Mouse (Mus musculus) cortical plate, adult 2 months (tissue): ENCODE results near the gene Cox8c. TPM values are rescaled to one million over a fixed set of nuclear protein-coding genes. Genes with fewer than 3 reads are reported as not detected.

Source experiments
- H3K27ac ChIP-seq: fragments of 200-500 bp; 2 replicates; pipeline ENCODE4 v1.5.1; 2012; ENCODE audit warnings: low read length, control low read depth, inconsistent platforms; ENCODE audit not compliant: insufficient read depth
- H3K4me1 ChIP-seq: fragments of 200-500 bp; 2 replicates; pipeline ENCODE4 v1.6.1; 2011; ENCODE audit warnings: low read length; ENCODE audit not compliant: control insufficient read depth, insufficient read depth
- H3K4me3 ChIP-seq: fragments of 200-500 bp; 2 replicates; pipeline ENCODE4 v1.5.1; 2011; ENCODE audit warnings: mild to moderate bottlenecking, low read length, control low read depth; ENCODE audit not compliant: insufficient read depth
- CTCF ChIP-seq: fragments of 200-500 bp; IDR thresholded peaks from 2 replicates; pipeline ENCODE4 v1.5.1; 2011; ENCODE audit warnings: mild to moderate bottlenecking, control low read depth, low read length; ENCODE audit not compliant: insufficient read depth; ENCODE audit errors: extremely low read depth
- POLR2A ChIP-seq: fragments of 200-500 bp; IDR thresholded peaks from 2 replicates; pipeline ENCODE4 v1.6.1; 2011; ENCODE audit warnings: mild to moderate bottlenecking, low read length, control low read depth; ENCODE audit not compliant: insufficient read depth; ENCODE audit errors: extremely low read depth
- polyA plus RNA-seq: library from polyadenylated mRNA; depleted of rRNA; stranded (reverse); fragments of >200 nt; gene quantifications from 2 replicates; pipeline ENCODE4 v1.2.3, GENCODE M21; 2012

Gene Cox8c
- polyA plus RNA-seq, 1 experiment = not detected

- no peak for TF ChIP-seq POLR2A
- no peak for TF ChIP-seq CTCF
- Histone ChIP-seq H3K4me1 (no peaks in the 10 kb centered on the region), H3K4me3 (no peak overlapping the region), H3K27ac (no peak overlapping the region)
These were observed 10.5 kb upstream of the Cox8c start for GRCm38 (mm10) chr12:102888568-102888967.

- TF ChIP-seq CTCF (no peak), POLR2A (no peak)
- no peak overlapping the region for H3K27ac ChIP-seq
- no peak overlapping the region for H3K4me3 ChIP-seq
- H3K4me1 ChIP-seq = no peaks in the 10 kb centered on the region
These were observed 9.1 kb downstream of the Cox8c start for GRCm38 (mm10) chr12:102908191-102908590.

- Histone ChIP-seq H3K27ac (no peak overlapping the region), H3K4me3 (no peak overlapping the region), H3K4me1 (no peaks in the 10 kb centered on the region; the same call in 1 of the 2 replicates)
- TF ChIP-seq CTCF (no peak), POLR2A (no peak)
These were observed 17.0 kb downstream of the Cox8c start for GRCm38 (mm10) chr12:102916073-102916472.

- no peaks in the 10 kb centered on the region for H3K4me1 ChIP-seq
- TF ChIP-seq POLR2A = no peak
- no peak overlapping the region for H3K27ac ChIP-seq
- H3K4me3 ChIP-seq = no peak overlapping the region
These were observed 30.6 kb downstream of the Cox8c start for GRCm38 (mm10) chr12:102929764-102930163.

- Histone ChIP-seq H3K27ac (no peak overlapping the region), H3K4me1 (no peaks in the 10 kb centered on the region), H3K4me3 (no peak overlapping the region)
- no peak for TF ChIP-seq POLR2A
- no peak for TF ChIP-seq CTCF
These were observed 31.2 kb downstream of the Cox8c start for GRCm38 (mm10) chr12:102930335-102930734.

- H3K4me1 ChIP-seq = no peaks in the 10 kb centered on the region
- H3K27ac ChIP-seq = no peak overlapping the region
- no peak overlapping the region for H3K4me3 ChIP-seq
- TF ChIP-seq POLR2A (no peak), CTCF (no peak)
These were observed 31.7 kb downstream of the Cox8c start for GRCm38 (mm10) chr12:102930789-102931188.

GRCm38 (mm10) chr12:102935892-102936291 is 36.8 kb downstream of the Cox8c start:
- TF ChIP-seq CTCF = no peak
- no peak for TF ChIP-seq POLR2A
- Histone ChIP-seq H3K4me1 (no peaks in the 10 kb centered on the region), H3K27ac (no peak overlapping the region), H3K4me3 (no peak overlapping the region)

GRCm38 (mm10) chr12:102945571-102945970 is 46.5 kb downstream of the Cox8c start:
- H3K27ac ChIP-seq = no peak overlapping the region
- no peak overlapping the region for H3K4me3 ChIP-seq
- TF ChIP-seq POLR2A (no peak), CTCF (no peak)
- H3K4me1 ChIP-seq = no peaks in the 10 kb centered on the region; the same call in 1 of the 2 replicates

- H3K4me3 ChIP-seq = no peak overlapping the region; the same call in 1 of the 2 replicates
- H3K4me1 ChIP-seq = peaks cover 2% of the 10 kb centered on the region; the same call in 1 of the 2 replicates
- TF ChIP-seq POLR2A (no peak), CTCF (no peak)
- no peak overlapping the region for H3K27ac ChIP-seq
These were observed 48.7 kb downstream of the Cox8c start for GRCm38 (mm10) chr12:102947826-102948225.

GRCm38 (mm10) chr12:102948778-102949394 is 49.8 kb downstream of the Cox8c start, which contains the start of gene Unc79:
Unc79 (plus strand) TSS chr12:102948859.
- TF ChIP-seq POLR2A (peak; percentile 56; the same call in 1 of the 2 replicates), CTCF (0 out of 2 replicates have a peak, but pooled peaks have one; percentile 3)
- peak within 1 kb of the TSS; percentile 54 for H3K27ac ChIP-seq
- H3K4me3 ChIP-seq = peak within 1 kb of the TSS; percentile 80
- peaks cover 4% of the 10 kb centered on the region; the same call in 1 of the 2 replicates for H3K4me1 ChIP-seq
